Mouse (Mus musculus) liver, postnatal 0 days (tissue): Measurements from ENCODE around the gene Gm8773.

Source experiments
- CTCF ChIP-seq: sonication (generic); IDR thresholded peaks from 2 replicates; pipeline ENCODE4 v1.5.1; 2016; ENCODE audit warnings: antibody characterized with exemption, low read depth
- EP300 ChIP-seq: IDR thresholded peaks from 2 replicates; pipeline ENCODE4 v1.6.1; 2016; ENCODE audit warnings: antibody characterized with exemption, low read depth, mild to moderate bottlenecking

GRCm38 (mm10) chr5:5533656-5534420, 39.8 kb upstream of the Gm8773 start:
- no peak for TF ChIP-seq CTCF
- TF ChIP-seq EP300 = peak; percentile 29; the same call in 1 of the 2 replicates
